Mouse (Mus musculus): Measurements from ENCODE around the gene Olfr975. TPM values are rescaled to one million over a fixed set of nuclear protein-coding genes. Genes with fewer than 3 reads are reported as not detected.
"Not testable (repeated sequence)": the region's sequence is repeated elsewhere in the genome, so short reads cannot be mapped to it uniquely, and the experiment has no call there.

Gene Olfr975
- total RNA-seq (2021) = not detected

DNA sequence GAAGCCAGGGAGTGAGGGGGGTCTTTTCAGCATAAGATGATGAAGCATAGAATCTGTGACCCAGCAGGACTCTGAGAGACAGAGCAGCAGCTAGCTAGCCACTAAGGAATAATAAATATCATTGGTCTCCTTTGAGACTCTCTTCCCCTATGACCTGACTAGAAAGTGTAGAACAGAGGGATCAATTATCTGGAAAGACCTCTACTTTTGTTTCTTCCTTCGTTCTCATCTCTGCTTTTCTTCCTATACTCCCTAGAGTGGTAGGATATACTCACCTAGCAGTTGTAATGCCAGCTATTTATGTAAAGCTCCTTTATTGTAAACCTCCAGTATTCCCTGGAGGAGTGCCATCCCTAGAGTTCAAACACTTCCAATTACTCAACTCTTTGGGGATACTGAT lies at the start of gene Olfr975:
Gene Olfr975, minus strand, starts transcription at position 101 of the 400 bp plus-strand sequence.
- DNase-seq (ENCODE audit: extremely low spot score in 1 of 2, low spot score in 1 of 2) = no peak

- no peak for DNase-seq (ENCODE audit: extremely low spot score in 1 of 2, low spot score in 1 of 2)
These were observed 40.0 kb upstream of the Olfr975 start, which contains the start of gene Olfr978 for GRCm38 (mm10) chr9:39991813-39992212. TSS of gene Olfr978 (plus strand) at chr9:39992113.

DNA sequence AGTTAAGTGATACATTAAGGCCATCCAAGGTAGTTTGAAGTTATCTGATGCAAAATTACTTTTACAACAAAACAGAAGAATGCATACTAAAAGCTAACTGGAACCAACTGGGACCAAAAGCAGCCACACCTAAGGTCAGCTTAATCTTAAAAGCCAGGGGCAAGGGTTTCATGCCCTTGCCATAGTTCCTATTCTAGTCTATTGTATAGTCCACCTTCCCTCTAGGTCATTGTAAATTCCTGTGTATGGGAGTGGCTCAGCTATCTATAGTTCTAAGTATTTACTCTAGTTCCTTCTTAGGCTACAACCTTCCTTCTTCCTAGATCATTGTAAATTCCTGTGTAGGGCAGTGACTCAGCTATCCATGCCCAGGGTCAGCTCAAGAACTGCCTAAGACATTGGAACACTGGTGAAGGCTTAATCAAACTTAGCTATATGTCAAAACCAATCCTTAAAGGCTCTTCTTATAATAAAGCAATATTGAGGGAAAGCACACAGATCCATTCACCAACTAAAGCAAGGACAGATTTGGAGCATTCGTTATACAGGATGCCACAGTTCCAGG lies 24.8 kb upstream of the Olfr975 start:
- DNase-seq (ENCODE audit: extremely low spot score in 1 of 2, low spot score in 1 of 2) = not testable (repeated sequence)

GRCm38 (mm10) chr9:39961033-39961432 lies 9.2 kb upstream of the Olfr975 start, which contains the start of gene Olfr976:
TSS of gene Olfr976 (minus strand) at chr9:39961133.
- DNase-seq (ENCODE audit: extremely low spot score in 1 of 2, low spot score in 1 of 2) = not testable (repeated sequence)

DNA sequence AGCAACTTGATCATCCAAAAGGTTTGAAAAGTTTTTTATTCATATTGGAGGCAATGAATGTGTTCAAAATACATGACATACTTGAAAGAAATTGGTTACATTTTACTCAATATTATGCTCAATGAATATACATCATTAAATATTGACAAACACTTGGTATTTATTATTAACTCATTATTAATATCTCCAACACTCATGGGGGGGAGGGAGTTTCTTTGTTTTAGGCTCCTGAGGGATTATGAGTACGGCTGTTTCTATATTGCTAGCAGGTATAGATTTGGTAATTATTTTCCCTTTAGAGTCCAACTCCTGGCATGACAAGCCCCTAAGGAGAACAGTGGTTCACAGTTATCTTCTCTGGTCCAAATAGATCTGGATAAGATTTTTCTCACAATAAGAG lies 14.6 kb downstream of the Olfr975 start, which contains the start of gene Olfr974:
Gene Olfr974, plus strand, starts transcription at position 301 of the 400 bp plus-strand sequence.
- no peak for DNase-seq (ENCODE audit: extremely low spot score in 1 of 2, low spot score in 1 of 2)

DNA sequence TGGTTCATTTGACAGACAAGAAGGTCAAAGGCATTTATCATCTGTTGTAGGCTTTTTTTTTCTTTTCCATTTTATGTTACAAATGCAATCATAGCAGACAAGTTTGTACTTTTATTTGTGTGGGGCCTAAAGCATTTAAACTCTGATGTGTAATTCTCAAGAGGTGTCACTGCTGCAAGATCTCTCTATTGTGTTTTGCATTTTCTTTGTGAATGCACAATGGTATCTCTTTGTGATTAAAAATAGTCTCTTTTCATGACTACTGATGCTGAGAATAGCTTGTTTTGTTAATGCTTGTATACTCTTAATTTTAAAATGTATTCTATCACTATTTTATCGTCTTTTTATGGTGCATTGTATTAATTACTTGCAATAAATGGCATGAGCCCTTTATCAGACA lies 23.0 kb downstream of the Olfr975 start:
- not testable (repeated sequence) for DNase-seq (ENCODE audit: extremely low spot score in 1 of 2, low spot score in 1 of 2)

GRCm38 (mm10) chr9:39927975-39928836 lies 23.6 kb downstream of the Olfr975 start:
- DNase-seq (ENCODE audit: extremely low spot score in 1 of 2, low spot score in 1 of 2) = not testable (repeated sequence)

- no peak for DNase-seq (ENCODE audit: extremely low spot score in 1 of 2, low spot score in 1 of 2)
These were observed 41.9 kb downstream of the Olfr975 start for GRCm38 (mm10) chr9:39909939-39910338.

- no peak for DNase-seq (ENCODE audit: extremely low spot score in 1 of 2, low spot score in 1 of 2)
These were observed 44.8 kb downstream of the Olfr975 start, which contains the start of gene Olfr229 for GRCm38 (mm10) chr9:39907036-39907435. TSS of gene Olfr229 (plus strand) at chr9:39907336.

DNA sequence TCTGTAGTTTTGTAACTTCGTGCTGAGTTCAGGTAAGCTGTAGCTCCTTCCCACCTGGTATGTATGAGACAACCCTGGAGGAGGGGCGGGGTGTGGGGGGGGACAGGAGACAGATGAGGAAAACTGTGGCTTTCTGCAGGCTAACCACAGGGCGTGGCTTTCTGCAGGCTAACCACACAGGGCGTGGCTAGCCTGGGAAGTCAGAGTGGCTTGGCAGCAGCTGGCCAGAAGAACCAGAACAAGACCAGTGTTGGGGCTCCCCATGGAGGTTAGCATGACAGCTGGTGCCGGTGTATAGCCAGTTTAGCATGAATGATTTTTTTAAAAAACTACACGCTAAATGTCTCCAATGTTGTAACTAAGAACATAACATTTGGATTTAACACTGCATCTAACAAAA lies 46.7 kb downstream of the Olfr975 start:
- no peak for DNase-seq (ENCODE audit: extremely low spot score in 1 of 2, low spot score in 1 of 2)

Other genes starting within 250 kb of the Olfr975 start
- gene Olfr149, start 244.9 kb downstream of the Olfr975 start, total RNA-seq (2021) = not detected
- gene Olfr965, start 240.7 kb downstream of the Olfr975 start, total RNA-seq (2021) = not detected
- gene Olfr150, start 221.1 kb downstream of the Olfr975 start, total RNA-seq (2021) = not detected
- not detected for gene Olfr967, start 205.8 kb downstream of the Olfr975 start, total RNA-seq (2021)
- not detected for gene Olfr968, start 168.8 kb downstream of the Olfr975 start, total RNA-seq (2021)
- not detected for gene Olfr969, start 161.1 kb downstream of the Olfr975 start, total RNA-seq (2021)
- not detected for gene Olfr970, start 143.2 kb downstream of the Olfr975 start, total RNA-seq (2021)
- gene Olfr971, start 115.2 kb downstream of the Olfr975 start, total RNA-seq (2021) = not detected
- not detected for gene Olfr972, start 85.6 kb downstream of the Olfr975 start, total RNA-seq (2021)
- gene Olfr229, start 44.7 kb downstream of the Olfr975 start, total RNA-seq (2021) = not detected
- gene Olfr974, start 14.5 kb downstream of the Olfr975 start, total RNA-seq (2021) = not detected
- gene Olfr976, start 9.1 kb upstream of the Olfr975 start, total RNA-seq (2021) = not detected
- gene Olfr978, start 40.1 kb upstream of the Olfr975 start, total RNA-seq (2021) = not detected
- gene Olfr979, start 51.4 kb upstream of the Olfr975 start, total RNA-seq (2021) = not detected
- gene Olfr980, start 57.5 kb upstream of the Olfr975 start, total RNA-seq (2021) = not detected
- gene Olfr981, start 69.4 kb upstream of the Olfr975 start, total RNA-seq (2021) = not detected
- gene Olfr982, start 121.8 kb upstream of the Olfr975 start, total RNA-seq (2021) = not detected
- gene Olfr983, start 141.5 kb upstream of the Olfr975 start, total RNA-seq (2021) = not detected
- not detected for gene Olfr984, start 162.2 kb upstream of the Olfr975 start, total RNA-seq (2021)
- gene Olfr985, start 178.1 kb upstream of the Olfr975 start, total RNA-seq (2021) = not detected
- not detected for gene Tmem225, start 196.1 kb upstream of the Olfr975 start, total RNA-seq (2021)
- gene Olfr986, start 228.9 kb upstream of the Olfr975 start, total RNA-seq (2021) = under 1 TPM in 1 of 2 experiments, not detected in 1; 0.14 TPM
- gene Zfp202, start 240.3 kb upstream of the Olfr975 start, total RNA-seq (2021) = 1 to 10 TPM; 3.4 to 3.8 TPM